Comparison of ENCODE assay signal across 16 mouse cellular contexts in genomic region chr16:93957402-93957801, GRCm38 (mm10). TPM values are rescaled to one million over a fixed set of nuclear protein-coding genes. Genes with fewer than 3 reads are reported as not detected.
A peak's percentile ranks its signal among the peaks of the same experiment; 100 is the strongest.
DNase-seq lines count a peak whose midpoint lies in the region; ATAC-seq and TF ChIP-seq lines count a peak whose summit lies in the region.
"Had no signal": no experiment of that assay in that cellular context is flagged by ENCODE, and none has a peak within 500 bp of the region (broad histone marks: within the 10 kb centered on the region; RNA-seq: fewer than 3 reads in every experiment).

No protein-coding gene starts in this region.

- H3K27ac ChIP-seq in hindbrain, embryonic 11.5 days (ENCODE audit: low read depth, low read length): no peak overlapping the region
- H3K27ac ChIP-seq in hindbrain, embryonic 10.5 days: no peak overlapping the region
- H3K27ac ChIP-seq in neural tube, embryonic 12.5 days: no peak overlapping the region
- H3K27ac ChIP-seq in gastrocnemius, adult 2 months: no peak overlapping the region
- H3K27ac ChIP-seq: limb, embryonic 13.5 days had no signal

- no peak overlapping the region for H3K9ac ChIP-seq in hindbrain, embryonic 11.5 days (ENCODE audit: low read depth, low read length)
- no peak overlapping the region for H3K9ac ChIP-seq in neural tube, embryonic 12.5 days
- H3K9ac ChIP-seq: limb, embryonic 13.5 days had no signal

- intact Hi-C loops in gastrocnemius, adult 2 months (cut with DNase I): no loop called here

- TF ChIP-seq CTCF in gastrocnemius, adult 2 months (IDR thresholded peaks at IDR 0.05): no peak

- 81% methylated on average over 12 of the region's 12 CpGs for WGBS in hindbrain, embryonic 11.5 days
- WGBS in hindbrain, embryonic 10.5 days: 81% methylated on average over 12 of the region's 12 CpGs
- WGBS in neural tube, embryonic 12.5 days: 60% methylated on average over 12 of the region's 12 CpGs

- no peaks in the 10 kb centered on the region for H3K4me1 ChIP-seq in hindbrain, embryonic 11.5 days (replicated peaks; ENCODE audit: control insufficient read depth, insufficient read depth, low read length)
- no peaks in the 10 kb centered on the region for H3K4me1 ChIP-seq in hindbrain, embryonic 10.5 days (replicated peaks)
- H3K4me1 ChIP-seq in neural tube, embryonic 12.5 days: peaks cover 8% of the 10 kb centered on the region

- no peak overlapping the region for H3K4me3 ChIP-seq in hindbrain, embryonic 11.5 days (ENCODE audit: low read depth, low read length)
- H3K4me3 ChIP-seq in hindbrain, embryonic 10.5 days: no peak overlapping the region
- H3K4me3 ChIP-seq in neural tube, embryonic 12.5 days: no peak overlapping the region
- no peak overlapping the region for H3K4me3 ChIP-seq in gastrocnemius, adult 2 months
- H3K4me3 ChIP-seq: erythroblast, embryonic 14.5 days; limb, embryonic 13.5 days had no signal

- peak; percentile 25 for DNase-seq in hindbrain, embryonic 11.5 days (ENCODE audit: low spot score)
- no peak for DNase-seq in hindbrain, embryonic 10.5 days (ENCODE audit: low spot score)
- DNase-seq in neural tube, embryonic 10.5 days (ENCODE audit: extremely low spot score, low spot score): no peak
- DNase-seq in kidney, postnatal 14 days: peak; percentile 49
- DNase-seq in gastrocnemius, adult 2 months: no peak
- DNase-seq in cerebellum, adult 11 months: no peak
- no peak for DNase-seq in cerebellum, postnatal 4 days (ENCODE audit: low spot score in 2 of 2)
- DNase-seq: heart, postnatal 4 days; layer of hippocampus, adult 9-11 months; thymus, adult 2 months had no signal

- H3K27me3 ChIP-seq in hindbrain, embryonic 11.5 days (ENCODE audit: control insufficient read depth, insufficient read depth, low read length): no peaks in the 10 kb centered on the region
- H3K27me3 ChIP-seq in hindbrain, embryonic 10.5 days (ENCODE audit: insufficient read depth, poor library complexity, severe bottlenecking): 0 out of 2 replicates have a peak, but pooled peaks cover 2% of the 10 kb centered on the region
- H3K27me3 ChIP-seq in neural tube, embryonic 12.5 days (replicated peaks): no peaks in the 10 kb centered on the region

- no peaks in the 10 kb centered on the region for H3K36me3 ChIP-seq in hindbrain, embryonic 11.5 days (ENCODE audit: control insufficient read depth, insufficient read depth, low read length)
- no peaks in the 10 kb centered on the region for H3K36me3 ChIP-seq in hindbrain, embryonic 10.5 days
- no peaks in the 10 kb centered on the region for H3K36me3 ChIP-seq in neural tube, embryonic 12.5 days
- H3K36me3 ChIP-seq: limb, embryonic 13.5 days had no signal

- no peaks in the 10 kb centered on the region for H3K9me3 ChIP-seq in hindbrain, embryonic 11.5 days (ENCODE audit: control insufficient read depth, low read length)
- H3K9me3 ChIP-seq in hindbrain, embryonic 10.5 days: no peaks in the 10 kb centered on the region
- no peaks in the 10 kb centered on the region for H3K9me3 ChIP-seq in neural tube, embryonic 12.5 days
- H3K9me3 ChIP-seq: limb, embryonic 13.5 days had no signal

- no peak overlapping the region for H3K4me2 ChIP-seq in hindbrain, embryonic 11.5 days (replicated peaks; ENCODE audit: low read depth, low read length)
- H3K4me2 ChIP-seq in neural tube, embryonic 12.5 days (replicated peaks): 0 out of 2 replicates have a peak overlapping the region, but pooled peaks have one; percentile 12
- H3K4me2 ChIP-seq: limb, embryonic 13.5 days had no signal

- no peak for ATAC-seq in hindbrain, embryonic 11.5 days (ENCODE audit: low FRiP score)
- no peak for ATAC-seq in neural tube, embryonic 12.5 days (ENCODE audit: low FRiP score, low read depth)
- ATAC-seq: lung, postnatal 0 days had no signal

RNA-seq across cellular contexts. Expression of gene Cldn14, which starts 51.2 kb away (rescaled TPM):
- not detected in 2 replicates for polyA plus RNA-seq in hindbrain, embryonic 11.5 days (2014; fragmentation: Nextera tagmentation; extraction: Ambion mirVana)
- not detected in 2 replicates for polyA plus RNA-seq in hindbrain, embryonic 10.5 days (2016; fragmentation: Nextera tagmentation; extraction: Ambion mirVana)
- 0.37 and 0.56 TPM in 2 replicates for polyA plus RNA-seq in neural tube, embryonic 12.5 days (2016; fragmentation: Nextera tagmentation; extraction: Ambion mirVana)
- total RNA-seq in gastrocnemius, adult 2 months (2021): not detected
- total RNA-seq: heart, adult 8-10 months; heart, postnatal 4 days had no signal
- polyA plus RNA-seq: C2C12; limb, embryonic 13.5 days; lung, postnatal 0 days had no signal

Comparison
In these comparisons a context has a peak if more than half of its experiments do, and no peak if none do; other contexts are left out.
1. DNase-seq: peak in hindbrain, embryonic 11.5 days (single experiment) and kidney, postnatal 14 days (single experiment); none in hindbrain, embryonic 10.5 days (single experiment), neural tube, embryonic 10.5 days (single experiment), gastrocnemius, adult 2 months (single experiment), cerebellum, adult 11 months (single experiment) and cerebellum, postnatal 4 days (0 of 2).